Mouse (Mus musculus): ENCODE data around the gene Kat6b. TPM values are rescaled to one million over a fixed set of nuclear protein-coding genes. Genes with fewer than 3 reads are reported as not detected.
"Not testable (repeated sequence)": the region's sequence is repeated elsewhere in the genome, so short reads cannot be mapped to it uniquely, and the experiment has no call there.

The Kat6b gene
- 10 to 100 TPM; 26.7 to 30.3 (median 28.2) TPM for total RNA-seq (2022)

- no peak for DNase-seq (ENCODE audit: low spot score)
These were observed at the start of gene Kat6b for GRCm38 (mm10) chr14:21481231-21481630. Gene Kat6b, plus strand, starts transcription at chr14:21481434.

- DNase-seq (ENCODE audit: low spot score): no peak
These were observed 47.8 kb upstream of the Kat6b start for GRCm38 (mm10) chr14:21433415-21433814.

- DNase-seq (ENCODE audit: low spot score): no peak
These were observed 47.2 kb upstream of the Kat6b start for GRCm38 (mm10) chr14:21433995-21434394.

- no peak for DNase-seq (ENCODE audit: low spot score)
These were observed 46.5 kb upstream of the Kat6b start for GRCm38 (mm10) chr14:21434686-21435085.

- DNase-seq (ENCODE audit: low spot score): no peak
These were observed 41.4 kb upstream of the Kat6b start for GRCm38 (mm10) chr14:21439785-21440184.

- DNase-seq (ENCODE audit: low spot score): no peak
These were observed 40.7 kb upstream of the Kat6b start for GRCm38 (mm10) chr14:21440526-21440925.

GRCm38 (mm10) chr14:21441772-21442533 lies 39.3 kb upstream of the Kat6b start:
- DNase-seq (ENCODE audit: low spot score): no peak

GRCm38 (mm10) chr14:21452581-21452980 lies 28.7 kb upstream of the Kat6b start:
- no peak for DNase-seq (ENCODE audit: low spot score)

GRCm38 (mm10) chr14:21453896-21454295 lies 27.3 kb upstream of the Kat6b start:
- DNase-seq (ENCODE audit: low spot score): no peak

- no peak for DNase-seq (ENCODE audit: low spot score)
These were observed 25.4 kb upstream of the Kat6b start for GRCm38 (mm10) chr14:21455654-21456350.

GRCm38 (mm10) chr14:21456526-21456925 lies 24.7 kb upstream of the Kat6b start:
- no peak for DNase-seq (ENCODE audit: low spot score)

- no peak for DNase-seq (ENCODE audit: low spot score)
These were observed 23.4 kb upstream of the Kat6b start for GRCm38 (mm10) chr14:21457876-21458275.

- no peak for DNase-seq (ENCODE audit: low spot score)
These were observed 22.5 kb upstream of the Kat6b start for GRCm38 (mm10) chr14:21458696-21459095.

GRCm38 (mm10) chr14:21459163-21459562 lies 22.1 kb upstream of the Kat6b start:
- no peak for DNase-seq (ENCODE audit: low spot score)

- no peak for DNase-seq (ENCODE audit: low spot score)
These were observed 18.8 kb upstream of the Kat6b start for GRCm38 (mm10) chr14:21462398-21462797.

GRCm38 (mm10) chr14:21463117-21463712 lies 18.0 kb upstream of the Kat6b start:
- DNase-seq (ENCODE audit: low spot score): peak; percentile 15

- DNase-seq (ENCODE audit: low spot score): no peak
These were observed 10.8 kb upstream of the Kat6b start for GRCm38 (mm10) chr14:21470386-21470785.

- DNase-seq (ENCODE audit: low spot score): no peak
These were observed 9.3 kb upstream of the Kat6b start for GRCm38 (mm10) chr14:21471975-21472374.

GRCm38 (mm10) chr14:21474593-21475132 lies 6.6 kb upstream of the Kat6b start:
- DNase-seq (ENCODE audit: low spot score): not testable (repeated sequence)

- DNase-seq (ENCODE audit: low spot score): no peak
These were observed 4.1 kb upstream of the Kat6b start for GRCm38 (mm10) chr14:21477181-21477580.

- no peak for DNase-seq (ENCODE audit: low spot score)
These were observed 1.7 kb upstream of the Kat6b start for GRCm38 (mm10) chr14:21479566-21479965.

GRCm38 (mm10) chr14:21480191-21480590 lies 1.0 kb upstream of the Kat6b start:
- DNase-seq (ENCODE audit: low spot score): no peak
